ENCODE assay signal across 8 mouse cellular contexts in genomic region chr7:123322452-123323121, GRCm38 (mm10). TPM values are rescaled to one million over a fixed set of nuclear protein-coding genes. Genes with fewer than 3 reads are reported as not detected.
A peak's percentile ranks its signal among the peaks of the same experiment; 100 is the strongest.
DNase-seq lines count a peak whose midpoint lies in the region; ATAC-seq and TF ChIP-seq lines count a peak whose summit lies in the region.
"Had no signal": no experiment of that assay in that cellular context is flagged by ENCODE, and none has a peak within 500 bp of the region (broad histone marks: within the 10 kb centered on the region; RNA-seq: fewer than 3 reads in every experiment).

No protein-coding gene starts in this region.

- H3K27me3 ChIP-seq in intestine, embryonic 15.5 days (replicated peaks) = no peaks in the 10 kb centered on the region

- peak overlapping the region; percentile 13 for H3K27ac ChIP-seq in bone marrow macrophage, adult 2 months (ENCODE audit: insufficient read depth, low read depth, low read length)
- no peak overlapping the region for H3K27ac ChIP-seq in intestine, embryonic 15.5 days
- no peak overlapping the region for H3K27ac ChIP-seq in gastrocnemius, adult 2 months

- DNase-seq in lung, postnatal 14 days = peak; percentile 42
- DNase-seq in thymus, postnatal 14 days = peak; percentile 35
- DNase-seq in gastrocnemius, adult 2 months = no peak
- no peak for DNase-seq in kidney, postnatal 10 days
- no peak for DNase-seq in heart, postnatal 25 days (ENCODE audit: low spot score)
- DNase-seq: embryo, embryonic 11 days had no signal

- no peaks in the 10 kb centered on the region for H3K9me3 ChIP-seq in intestine, embryonic 15.5 days

- 73% methylated on average over 13 of the region's 13 CpGs for WGBS in intestine, embryonic 15.5 days

- peaks cover 16% of the 10 kb centered on the region for H3K4me1 ChIP-seq in bone marrow macrophage, adult 2 months (ENCODE audit: control insufficient read depth, insufficient read depth, low read length)
- no peaks in the 10 kb centered on the region for H3K4me1 ChIP-seq in intestine, embryonic 15.5 days (replicated peaks)

- H3K4me3 ChIP-seq in bone marrow macrophage, adult 2 months (ENCODE audit: insufficient read depth, low read length) = no peak overlapping the region
- H3K4me3 ChIP-seq in intestine, embryonic 15.5 days (replicated peaks) = no peak overlapping the region
- no peak overlapping the region for H3K4me3 ChIP-seq in gastrocnemius, adult 2 months

- intact Hi-C loops in gastrocnemius, adult 2 months (cut with DNase I) = no loop called here
- intact Hi-C loops in heart, postnatal 25 days (cut with DNase I) = no loop called here

- H3K36me3 ChIP-seq in intestine, embryonic 15.5 days = peaks cover 24% of the 10 kb centered on the region; the same call in 1 of the 2 replicates

- no peak for TF ChIP-seq CTCF in bone marrow macrophage, adult 2 months (IDR thresholded peaks at IDR 0.05; ENCODE audit: low read depth, low read length)
- TF ChIP-seq CTCF in gastrocnemius, adult 2 months (IDR thresholded peaks at IDR 0.05) = no peak

- H3K4me2 ChIP-seq in intestine, embryonic 15.5 days (replicated peaks) = no peak overlapping the region

- no peak overlapping the region for H3K9ac ChIP-seq in intestine, embryonic 15.5 days

- TF ChIP-seq POLR2A in bone marrow macrophage, adult 2 months (IDR thresholded peaks at IDR 0.05; ENCODE audit: borderline replicate concordance, low read depth, low read length) = no peak

- peak; percentile 77 for ATAC-seq in intestine, embryonic 15.5 days

RNA-seq across cellular contexts. Expression of gene Lcmt1, which starts 47.0 kb away (rescaled TPM):
- polyA plus RNA-seq in bone marrow macrophage, adult 2 months (2012; ENCODE audit: insufficient read depth, insufficient read length, missing spikeins) = 26.1 and 28.0 TPM in 2 replicates
- polyA plus RNA-seq in intestine, embryonic 15.5 days (2015; fragmentation: Nextera tagmentation; extraction: Ambion mirVana) = 42.9 and 46.5 TPM in 2 replicates
- total RNA-seq in gastrocnemius, adult 2 months (2021) = 10 to 100 TPM; 28.5 to 28.8 TPM
- 10 to 100 TPM; 20.0 to 21.9 TPM for total RNA-seq in heart, postnatal 25 days (2021)

RNA-seq across cellular contexts. Expression of gene Arhgap17, which starts 47.1 kb away (rescaled TPM):
- 160 and 171 TPM in 2 replicates for polyA plus RNA-seq in bone marrow macrophage, adult 2 months (2012; ENCODE audit: insufficient read depth, insufficient read length, missing spikeins)
- 20.4 and 20.8 TPM in 2 replicates for polyA plus RNA-seq in intestine, embryonic 15.5 days (2015; fragmentation: Nextera tagmentation; extraction: Ambion mirVana)
- 10 to 100 TPM; 16.4 to 18.5 TPM for total RNA-seq in gastrocnemius, adult 2 months (2021)
- 10 to 100 TPM; 16.7 to 20.2 TPM for total RNA-seq in heart, postnatal 25 days (2021)

Comparison
In these comparisons a context has a peak if more than half of its experiments do, and no peak if none do; other contexts are left out.
1. DNase-seq: peak in lung, postnatal 14 days (single experiment) and thymus, postnatal 14 days (single experiment); none in gastrocnemius, adult 2 months (single experiment), kidney, postnatal 10 days (single experiment) and heart, postnatal 25 days (single experiment).